Mouse (Mus musculus): ENCODE data around the gene Scn2a.
"Not testable (repeated sequence)": the region's sequence is repeated elsewhere in the genome, so short reads cannot be mapped to it uniquely, and the experiment has no call there.

Gene Scn2a

DNA sequence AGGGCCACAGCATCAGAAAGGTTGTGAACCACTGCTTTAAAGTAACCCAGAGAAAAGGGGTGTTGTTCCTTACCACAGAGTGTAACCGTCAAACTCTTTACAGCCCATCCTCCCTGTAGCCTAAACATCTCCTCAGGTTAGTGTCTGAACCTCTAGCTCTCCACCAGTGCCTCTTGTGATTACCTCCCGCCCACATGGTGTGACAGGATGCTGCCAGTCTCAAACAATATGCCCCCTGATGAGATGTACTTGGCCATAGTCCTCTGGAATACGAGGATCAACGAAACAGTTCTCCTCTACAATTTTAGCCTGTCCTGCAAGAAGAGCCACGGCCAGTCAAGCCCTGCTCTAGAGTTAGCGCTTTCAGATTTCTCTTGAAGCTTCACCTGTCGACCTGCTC is 74.5 kb downstream of the Scn2a start:
- in situ Hi-C loops (cut with MboI, MseI) = no loop called here

DNA sequence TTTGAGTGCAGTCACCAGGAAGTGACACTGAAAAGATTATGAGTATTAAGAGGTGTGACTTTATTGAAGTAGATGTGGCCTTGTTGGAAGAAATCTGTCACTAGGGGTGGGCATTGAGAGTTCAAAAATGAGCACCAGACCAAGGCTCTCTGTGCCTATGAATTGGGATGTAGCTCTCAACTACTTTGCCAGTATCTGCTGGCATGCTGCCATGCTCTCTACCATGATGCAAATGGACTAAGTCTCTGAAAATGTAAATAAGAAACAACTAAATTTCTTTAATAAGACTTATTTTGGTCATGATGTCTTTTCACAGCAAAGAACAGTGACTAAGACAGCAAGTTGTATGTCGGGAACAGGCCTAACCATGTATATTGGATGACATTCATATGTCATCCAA is 79.7 kb downstream of the Scn2a start:
- in situ Hi-C loops (cut with MboI, MseI) = no loop called here

DNA sequence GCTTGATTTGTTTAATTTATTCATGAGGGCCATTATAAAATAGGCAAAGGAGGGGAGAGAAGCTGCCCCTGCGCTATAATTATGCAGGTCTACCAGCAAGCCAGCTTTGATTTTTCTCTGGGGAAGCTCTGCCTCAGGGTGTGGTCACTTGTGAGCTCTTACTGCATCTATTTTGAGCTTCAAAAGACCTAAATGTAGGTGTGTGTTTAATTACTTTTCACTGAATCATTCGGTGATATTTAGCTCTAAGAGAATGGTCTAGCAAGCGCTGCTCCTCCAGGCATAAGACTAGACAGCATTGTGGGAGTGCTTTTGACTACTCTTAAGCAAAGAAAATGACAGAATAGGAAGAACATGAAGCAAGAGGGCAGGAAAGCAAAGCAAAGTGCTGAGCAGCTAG is 80.6 kb downstream of the Scn2a start:
- in situ Hi-C loops (cut with MboI, MseI) = no loop called here

DNA sequence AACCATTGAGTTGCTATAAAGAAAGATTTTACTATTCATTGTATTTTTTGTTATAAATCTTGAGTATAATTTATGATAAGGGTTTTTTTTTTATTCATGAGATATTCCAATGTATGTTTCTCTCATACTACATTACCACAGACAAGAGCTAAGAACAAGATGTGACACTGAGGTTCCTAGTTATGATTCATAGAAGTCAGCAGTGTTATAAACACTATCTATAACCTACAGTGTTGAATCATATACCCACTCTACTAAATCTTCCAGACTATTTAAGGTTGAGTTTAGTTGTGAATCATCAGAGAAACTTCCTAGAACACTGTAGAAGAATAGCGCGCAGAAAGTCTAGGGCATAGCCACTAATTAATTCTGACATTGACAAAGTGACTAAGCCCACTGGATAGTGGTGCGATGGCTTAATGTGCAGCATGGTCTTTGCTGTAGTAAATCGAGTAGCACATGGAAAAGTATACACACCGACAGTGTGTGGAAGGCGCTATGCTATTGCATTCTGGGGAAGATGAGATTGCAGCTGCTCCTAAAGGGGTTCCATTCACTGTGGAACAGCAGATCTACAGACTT is 101.7 kb downstream of the Scn2a start:
- in situ Hi-C loops (cut with MboI, MseI) = no loop called here

DNA sequence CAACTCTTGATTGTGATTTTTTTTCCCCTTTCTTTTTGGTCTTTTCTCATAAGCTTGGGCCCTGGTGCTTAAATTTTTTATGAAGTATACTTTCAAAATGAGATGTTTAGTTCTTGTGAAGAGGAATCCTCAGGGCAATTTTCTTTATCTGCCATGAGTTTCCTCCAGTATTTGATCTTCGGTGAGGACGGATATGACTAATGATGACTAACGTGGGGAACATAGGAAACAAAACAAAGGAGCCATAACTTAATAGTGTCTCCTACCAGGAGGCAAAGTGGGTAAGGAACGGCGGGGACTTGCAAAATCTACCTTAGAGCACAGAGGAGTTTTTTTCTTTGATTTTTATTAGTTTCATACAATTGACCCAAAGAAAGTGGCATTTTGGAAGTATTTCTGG is 124.8 kb downstream of the Scn2a start:
- in situ Hi-C loops (cut with MboI, MseI) = no loop called here

DNA sequence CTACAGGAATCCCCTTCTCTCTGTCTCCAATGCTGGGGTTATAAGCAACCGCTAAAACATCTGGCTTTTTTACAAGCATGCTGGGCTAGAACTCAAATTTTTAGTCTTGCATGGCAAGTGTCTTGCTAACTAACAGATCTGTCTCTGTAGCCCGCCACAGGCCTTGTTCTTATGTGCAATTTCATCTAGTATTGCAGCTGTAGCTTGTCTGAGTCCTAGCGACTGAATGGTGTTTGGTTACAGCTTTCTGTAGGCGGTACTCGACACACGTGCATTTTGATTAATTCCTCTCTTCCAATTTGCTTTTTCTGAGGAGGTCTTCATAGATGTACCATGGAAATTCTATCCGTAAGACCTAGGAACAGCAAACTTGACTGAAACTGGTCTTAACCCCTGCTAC is 161.9 kb downstream of the Scn2a start:
- in situ Hi-C loops (cut with MboI, MseI) = no loop called here

DNA sequence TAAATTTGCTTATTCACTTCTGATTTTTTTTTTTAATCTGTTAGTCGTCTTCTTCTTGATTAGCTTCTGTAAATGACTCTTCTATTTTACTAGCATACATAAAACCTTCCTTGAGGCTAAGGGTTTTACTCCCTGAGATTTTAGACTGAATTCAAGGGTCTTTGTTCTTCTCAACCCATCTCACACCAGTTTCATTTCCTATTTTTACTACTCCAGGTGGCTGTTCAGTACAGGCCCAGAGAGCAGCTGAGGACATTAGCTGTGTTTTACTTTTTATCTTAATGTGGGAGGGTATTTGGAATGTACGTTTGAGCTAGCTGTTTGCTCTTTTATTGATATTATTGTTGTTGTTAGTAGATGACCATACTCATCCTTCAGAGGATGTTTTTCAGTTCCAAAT is 162.8 kb downstream of the Scn2a start:
- in situ Hi-C loops (cut with MboI, MseI) = no loop called here

DNA sequence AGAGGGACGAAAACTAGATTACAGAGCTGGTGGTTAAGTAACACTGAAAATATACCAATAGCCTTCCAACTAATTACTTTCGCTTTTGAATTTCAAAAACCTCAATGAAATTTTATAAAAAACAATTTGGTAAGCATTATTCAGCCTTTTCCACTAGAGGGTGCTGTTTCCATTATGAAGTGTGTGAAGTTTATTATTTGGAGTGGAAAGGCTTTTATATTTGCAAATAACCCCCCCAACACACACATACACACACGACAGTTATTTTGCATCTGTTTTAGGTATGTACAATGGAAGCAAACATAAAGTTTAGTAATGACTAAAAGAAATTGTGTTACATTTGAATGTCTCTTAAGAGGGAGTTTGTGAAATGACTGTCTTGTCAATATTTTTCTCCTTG is 171.9 kb downstream of the Scn2a start:
- in situ Hi-C loops (cut with MboI, MseI) = loop anchor here (5.0 kb wide), 1 partner anchor 615 kb away; no protein-coding TSS in a partner anchor

DNA sequence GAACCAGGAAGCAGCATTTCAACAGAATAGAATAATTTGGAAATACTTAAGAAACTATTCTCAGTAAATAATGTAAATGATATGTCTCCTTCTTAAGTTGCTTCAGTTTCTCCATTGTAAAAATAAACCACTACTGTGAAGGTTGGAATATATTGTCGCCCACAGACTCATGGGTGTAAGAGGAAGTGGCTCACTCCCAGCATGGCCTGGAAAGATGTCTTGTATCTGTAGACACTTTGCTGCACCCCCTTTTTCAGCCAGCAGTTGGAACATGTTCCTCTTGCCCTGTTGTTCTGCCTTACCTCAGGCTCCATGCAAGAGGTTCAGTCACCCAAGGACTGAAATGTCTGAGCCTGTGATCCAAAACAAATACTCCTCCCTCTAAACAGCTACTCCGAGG is 173.0 kb downstream of the Scn2a start:
- in situ Hi-C loops (cut with MboI, MseI) = loop anchor here (5.0 kb wide), 1 partner anchor 614 kb away; no protein-coding TSS in a partner anchor

DNA sequence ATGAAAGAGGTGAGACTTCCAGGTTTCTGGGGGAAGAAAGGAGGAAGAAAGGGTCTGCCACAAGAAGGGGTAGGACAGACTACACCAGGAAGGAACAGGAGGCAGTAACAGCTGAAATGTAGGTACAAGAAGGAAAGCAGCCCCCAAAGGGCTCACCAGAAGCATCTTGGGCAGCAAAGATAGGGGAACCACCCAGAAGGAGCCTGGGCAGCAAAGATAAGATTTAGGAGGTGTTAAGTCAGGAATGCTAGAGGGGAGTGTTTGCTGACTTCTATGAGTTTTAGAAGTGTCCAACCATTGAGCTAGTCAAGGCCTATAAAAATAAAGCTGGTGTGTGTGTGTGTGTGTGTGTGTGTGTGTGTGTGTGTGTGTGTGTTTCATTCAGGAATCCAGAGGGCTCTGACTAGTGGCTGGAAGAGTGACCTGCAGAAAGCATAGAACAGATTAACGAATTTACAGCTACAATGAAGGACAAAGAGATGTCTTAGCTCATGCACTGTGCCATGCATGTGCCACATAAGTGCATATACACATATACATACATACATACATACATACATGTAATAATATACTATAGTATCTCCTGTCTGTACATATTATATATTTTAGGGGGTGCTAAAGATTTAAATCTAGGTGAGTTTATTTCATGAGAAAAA is 180.6 kb downstream of the Scn2a start:
- in situ Hi-C loops (cut with MboI, MseI) = no loop called here

DNA sequence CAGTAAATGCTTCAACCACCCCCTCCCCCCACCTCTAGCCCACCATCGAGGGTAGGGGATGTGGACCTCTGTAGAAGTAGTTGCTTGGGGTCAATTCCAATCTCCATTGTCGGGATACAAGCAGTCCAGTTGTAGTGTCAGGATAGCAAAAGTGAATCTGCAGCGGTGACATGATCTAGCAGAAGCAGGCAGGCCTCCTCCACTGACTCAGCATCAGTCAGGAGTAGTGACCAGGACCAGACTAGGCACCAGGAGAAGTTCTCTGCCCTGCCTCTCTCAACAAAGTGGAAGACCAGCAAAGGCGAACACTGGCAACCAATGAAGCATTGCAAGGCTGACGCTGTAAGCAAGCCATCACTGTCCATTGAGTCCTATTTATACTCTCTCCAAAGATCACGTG is 186.0 kb downstream of the Scn2a start:
- in situ Hi-C loops (cut with MboI, MseI) = no loop called here

DNA sequence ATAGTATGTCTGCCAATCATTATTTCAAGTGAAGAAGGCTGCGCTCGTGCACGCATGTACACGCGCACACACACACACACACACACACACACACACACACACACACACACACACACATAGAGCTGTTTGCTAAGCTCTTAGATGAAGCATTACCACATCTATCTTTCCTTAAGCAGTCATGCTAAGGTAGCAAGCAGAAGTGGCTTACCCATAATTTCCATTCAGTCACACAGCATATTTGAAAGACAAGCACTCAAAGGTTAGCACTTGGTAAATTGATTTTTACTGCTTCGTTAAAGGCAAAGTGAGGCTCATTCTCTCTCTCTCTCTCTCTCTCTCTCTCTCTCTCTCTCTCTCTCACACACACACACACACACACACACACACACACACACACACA is 190.6 kb downstream of the Scn2a start:
- in situ Hi-C loops (cut with MboI, MseI) = not testable (repeated sequence)
